Mouse (Mus musculus) heart, postnatal 10 days (tissue): ENCODE measurements around the gene Ssh2. TPM values are rescaled to one million over a fixed set of nuclear protein-coding genes. Genes with fewer than 3 reads are reported as not detected.

ENCODE experiments used
- DNase-seq, 2 experiments: peaks; one replicate each; pipeline ENCODE4 v3.0.0; 2021
- intact Hi-C: fragments of 180-260 bp; cut with DNase I; formaldehyde crosslinking; loops from one replicate; pipeline ENCODE4 v1.15.1; 2025
- total RNA-seq, 2 experiments: library from RNA; stranded (reverse); gene quantifications; 2 replicates each; pipeline ENCODE4 v1.2.3; 2021

The Ssh2 gene
- total RNA-seq, 2 experiments from 2014 or later: 97.0 to 97.2 TPM

GRCm38 (mm10) chr11:77483510-77484255 lies 267.6 kb downstream of the Ssh2 start:
- intact Hi-C loops: no loop called here
- no peak for DNase-seq

- intact Hi-C loops: no loop called here
Measured at GRCm38 (mm10) chr11:77485229-77485628, 269.1 kb downstream of the Ssh2 start.

GRCm38 (mm10) chr11:77486798-77487197 lies 270.7 kb downstream of the Ssh2 start:
- intact Hi-C loops: loop anchor here (2.0 kb wide), 1 partner anchor 22 kb away; no protein-coding TSS in a partner anchor
- no peak for DNase-seq

More at GRCm38 (mm10) chr11:77485229-77485628, 269.1 kb downstream of the Ssh2 start:
- no peak for DNase-seq

- no peak for DNase-seq
- intact Hi-C loops: no loop called here
Measured at GRCm38 (mm10) chr11:77488771-77489581, 272.9 kb downstream of the Ssh2 start.

DNA sequence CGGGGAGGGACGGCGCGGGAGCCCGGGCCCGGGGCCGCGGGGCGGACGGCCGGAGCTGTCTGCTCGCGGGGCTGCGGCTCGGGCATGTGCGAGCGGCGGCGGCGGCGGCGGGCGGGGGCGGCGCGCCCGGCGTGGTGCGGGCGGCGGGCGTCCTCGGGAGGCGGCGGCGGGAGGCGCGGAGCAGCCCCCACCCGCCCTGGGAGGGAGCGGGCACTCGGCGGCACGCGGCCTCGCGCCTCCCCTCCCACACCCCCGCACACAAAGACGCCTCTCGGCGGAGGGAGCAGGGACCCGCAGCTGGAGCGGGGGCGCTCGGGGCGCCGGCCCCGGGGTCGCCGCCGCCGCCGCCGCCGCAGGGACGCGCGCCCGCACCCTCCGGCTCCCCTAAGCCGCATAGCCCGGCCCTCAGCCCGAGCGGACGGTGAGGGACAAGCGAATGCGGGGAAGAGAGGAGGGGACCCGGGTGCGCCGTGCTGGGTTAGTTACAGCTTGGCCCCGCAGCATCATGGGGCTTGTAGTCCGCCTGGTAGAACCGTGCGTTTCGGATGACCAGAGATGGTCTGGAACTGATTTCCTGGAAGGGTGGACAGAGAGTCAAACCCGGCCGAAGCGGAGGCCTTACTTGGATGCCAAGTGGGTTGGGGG lies 273.6 kb downstream of the Ssh2 start, which contains the start of gene Ankrd13b:
Ankrd13b (minus strand) TSS at position 88 of the 645 bp plus-strand sequence.
- intact Hi-C loops: loop anchor here (10.0 kb wide), 1 partner anchor 305 kb away; no protein-coding TSS in a partner anchor
- DNase-seq: peak; percentile 79 to 83

GRCm38 (mm10) chr11:77490451-77490850 lies 274.4 kb downstream of the Ssh2 start:
- intact Hi-C loops: loop anchor here (10.0 kb wide), 1 partner anchor 304 kb away; no protein-coding TSS in a partner anchor
- no peak for DNase-seq

GRCm38 (mm10) chr11:77491123-77491501 lies 275.0 kb downstream of the Ssh2 start:
- DNase-seq: peak; percentile 94 to 95
- intact Hi-C loops: loop anchor here (1.0 to 10.0 kb wide), 3 partner anchors 10 to 304 kb away; no protein-coding TSS in a partner anchor

DNA sequence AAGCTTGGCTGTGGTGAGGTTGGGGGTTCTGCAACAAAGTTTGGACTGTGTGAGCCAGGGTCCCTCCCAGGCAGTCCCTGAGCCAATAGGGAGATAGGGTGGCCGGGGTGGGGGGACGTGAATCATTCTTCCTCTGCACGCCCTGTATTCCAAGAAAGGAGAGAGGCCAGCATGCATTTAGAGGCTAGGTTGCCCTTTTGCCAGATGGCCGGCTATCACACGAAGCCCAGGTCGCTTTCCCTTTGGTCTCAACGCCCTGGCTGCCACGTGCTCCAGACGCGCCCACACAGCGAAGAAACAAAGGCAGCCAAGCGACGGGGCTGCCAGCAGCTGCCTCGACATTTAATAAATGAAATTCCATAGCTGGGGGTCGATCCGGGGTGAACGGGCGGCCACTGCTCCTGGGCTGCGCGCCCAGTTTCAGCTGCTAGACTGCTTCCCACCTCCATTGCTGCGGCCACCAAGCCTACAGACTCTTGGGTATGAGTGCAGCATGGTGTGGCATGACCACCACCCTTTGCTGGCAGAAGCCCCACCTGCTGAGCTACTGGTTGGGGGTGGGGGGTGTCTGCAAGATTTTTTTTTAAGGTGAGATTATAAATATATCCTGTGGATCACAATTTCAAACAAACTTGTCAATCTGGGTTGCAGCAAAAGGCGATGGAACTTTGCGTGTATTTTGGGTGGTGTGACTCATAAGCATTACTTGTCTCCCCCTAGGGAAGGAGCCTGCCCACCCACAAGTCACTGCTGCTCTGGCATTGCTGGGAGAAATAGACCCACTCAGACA lies 275.6 kb downstream of the Ssh2 start:
- intact Hi-C loops: loop anchor here (1.0 to 10.0 kb wide), 3 partner anchors 10 to 303 kb away; no protein-coding TSS in a partner anchor

GRCm38 (mm10) chr11:77492311-77492871 lies 276.3 kb downstream of the Ssh2 start:
- no peak for DNase-seq
- intact Hi-C loops: loop anchor here (10.0 kb wide), 1 partner anchor 302 kb away; no protein-coding TSS in a partner anchor

More for the DNA sequence above, 275.6 kb downstream of the Ssh2 start:
- DNase-seq: peak; percentile 84 to 87

- DNase-seq: peak; percentile 94 to 95
- intact Hi-C loops: loop anchor here (10.0 kb wide), 1 partner anchor 302 kb away; no protein-coding TSS in a partner anchor
Measured at GRCm38 (mm10) chr11:77492911-77493332, 276.8 kb downstream of the Ssh2 start.

- intact Hi-C loops: loop anchor here (10.0 kb wide), 1 partner anchor 301 kb away; no protein-coding TSS in a partner anchor
Measured at GRCm38 (mm10) chr11:77493512-77494343, 277.6 kb downstream of the Ssh2 start, which contains the start of gene Git1. TSS of gene Git1 (plus strand) at chr11:77493562.

DNA sequence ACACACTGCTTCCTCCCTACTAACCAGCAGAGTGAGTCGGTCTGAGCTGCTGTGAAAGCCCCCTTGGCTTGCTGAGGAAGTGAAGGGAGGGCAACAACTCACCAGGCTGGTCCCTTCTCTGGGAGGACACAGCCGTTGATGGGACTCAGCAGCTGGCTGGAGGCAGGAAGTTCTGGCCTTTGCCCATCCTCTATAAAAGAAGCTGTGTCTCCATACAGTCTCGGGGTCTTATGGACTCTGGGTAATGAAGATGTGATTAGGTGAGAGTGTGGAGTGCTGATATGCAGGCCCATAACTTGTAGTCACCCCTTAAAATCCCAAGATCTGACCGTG lies 278.2 kb downstream of the Ssh2 start:
- DNase-seq: no peak
- intact Hi-C loops: loop anchor here (10.0 kb wide), 1 partner anchor 300 kb away; no protein-coding TSS in a partner anchor

More at GRCm38 (mm10) chr11:77493512-77494343, 277.6 kb downstream of the Ssh2 start, which contains the start of gene Git1:
- peak; percentile 53 to 62 for DNase-seq

- DNase-seq: no peak
- intact Hi-C loops: loop anchor here (10.0 kb wide), 1 partner anchor 300 kb away; no protein-coding TSS in a partner anchor
Measured at GRCm38 (mm10) chr11:77494782-77495181, 278.7 kb downstream of the Ssh2 start.

DNA sequence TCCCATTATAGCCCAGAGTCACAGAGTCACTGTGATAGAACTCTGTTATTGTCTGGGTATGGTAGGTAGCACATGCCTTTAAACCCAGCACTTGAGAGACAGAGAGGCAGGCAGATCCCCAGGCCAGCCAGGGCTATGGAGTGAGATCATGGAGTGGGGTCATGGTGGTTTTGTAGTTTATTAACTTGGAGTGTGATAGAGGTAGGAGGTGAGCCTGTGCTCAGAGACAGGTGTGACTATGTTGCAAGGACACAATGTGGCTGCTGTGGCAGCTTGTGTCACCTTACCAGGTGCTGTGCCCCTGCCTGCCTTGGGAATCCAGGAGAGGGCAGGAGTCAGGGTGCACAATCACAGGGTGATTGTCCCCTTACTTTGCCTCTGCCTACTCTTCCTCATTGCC lies 279.4 kb downstream of the Ssh2 start:
- no peak for DNase-seq
- intact Hi-C loops: loop anchor here (10.0 kb wide), 1 partner anchor 299 kb away; no protein-coding TSS in a partner anchor

- intact Hi-C loops: loop anchor here (10.0 kb wide), 1 partner anchor 297 kb away; no protein-coding TSS in a partner anchor
- DNase-seq: peak; percentile 76 to 84
Measured at GRCm38 (mm10) chr11:77497341-77497756, 281.3 kb downstream of the Ssh2 start.

DNA sequence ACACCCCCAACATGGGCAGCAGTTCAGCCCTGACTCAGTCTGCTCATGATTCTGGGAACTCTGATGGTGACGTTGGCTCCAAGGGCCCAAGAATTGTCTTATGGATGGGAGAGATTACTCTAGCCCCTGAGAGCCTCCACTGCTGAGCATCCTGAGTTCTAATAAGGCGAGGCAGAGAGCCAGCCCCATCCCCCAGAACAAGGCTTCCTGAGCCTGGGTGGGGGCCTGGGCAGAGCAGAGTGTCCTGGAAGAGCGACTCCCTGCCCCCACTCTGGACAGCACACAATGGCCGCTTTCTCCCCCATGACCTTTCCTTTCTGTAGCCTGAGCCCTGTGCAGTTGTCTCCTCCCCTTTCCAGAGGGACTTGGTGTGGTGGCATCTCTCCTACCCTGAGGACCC lies 281.8 kb downstream of the Ssh2 start:
- DNase-seq: peak; percentile 56 to 66
- intact Hi-C loops: loop anchor here (10.0 kb wide), 1 partner anchor 297 kb away; no protein-coding TSS in a partner anchor

GRCm38 (mm10) chr11:77498261-77499139 lies 282.4 kb downstream of the Ssh2 start:
- intact Hi-C loops: loop anchor here (10.0 kb wide), 1 partner anchor 296 kb away; no protein-coding TSS in a partner anchor
- DNase-seq: no peak
